Mouse (Mus musculus): ENCODE results near the gene Rassf5.

DNA sequence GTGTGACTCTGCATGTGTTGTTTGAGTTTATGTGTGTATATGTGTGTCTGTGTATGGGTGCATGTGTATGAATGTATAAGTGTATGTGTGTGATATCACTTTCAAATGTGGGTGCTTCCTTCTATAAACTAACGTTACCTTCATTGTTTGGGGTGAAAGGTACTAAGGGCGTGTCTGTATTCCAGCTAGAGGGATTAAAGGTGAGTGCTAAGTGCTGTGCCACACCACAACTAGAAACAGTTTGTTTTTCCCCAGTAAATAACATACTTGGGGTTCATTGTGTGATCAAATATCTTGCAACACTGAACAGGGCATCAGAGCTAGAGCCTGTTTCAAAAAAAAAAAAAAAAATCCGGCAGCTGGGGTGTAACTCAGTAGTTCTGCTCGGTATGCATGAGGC lies 36.7 kb upstream of the Rassf5 start:
- TF ChIP-seq CTCF (IDR thresholded peaks at IDR 0.05; ENCODE audit: low read depth) (no peak), EP300 (IDR thresholded peaks at IDR 0.05; ENCODE audit: low read depth) (no peak)
